Mouse (Mus musculus) skeletal muscle tissue, adult 2 months (tissue): Measurements from ENCODE around the gene Notch2.

Experiments used
- DNase-seq: peaks from one replicate; pipeline ENCODE4 v3.0.0-alpha.2; 2012; ENCODE audit warnings: low read depth, low spot score

Gene Notch2

DNA sequence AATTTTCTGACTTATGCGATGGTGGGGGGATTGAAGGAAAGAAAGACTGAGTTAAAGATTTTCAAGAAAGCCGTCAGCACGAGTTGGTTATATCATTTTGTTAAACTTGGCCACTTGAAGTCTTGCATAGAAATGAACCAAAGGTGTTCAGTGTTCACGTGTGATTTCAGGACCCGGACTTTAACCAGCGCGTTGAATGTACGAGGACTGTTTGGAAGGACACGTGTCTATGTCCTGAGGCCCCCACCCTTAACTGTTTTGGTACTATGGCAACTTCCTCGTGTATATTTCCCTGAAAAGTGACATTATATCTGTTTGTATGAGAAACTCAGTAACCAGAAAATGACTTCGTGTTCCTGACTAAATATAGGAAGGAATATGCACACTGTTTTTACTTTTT, 136.6 kb downstream of the Notch2 start:
- DNase-seq: no peak

DNA sequence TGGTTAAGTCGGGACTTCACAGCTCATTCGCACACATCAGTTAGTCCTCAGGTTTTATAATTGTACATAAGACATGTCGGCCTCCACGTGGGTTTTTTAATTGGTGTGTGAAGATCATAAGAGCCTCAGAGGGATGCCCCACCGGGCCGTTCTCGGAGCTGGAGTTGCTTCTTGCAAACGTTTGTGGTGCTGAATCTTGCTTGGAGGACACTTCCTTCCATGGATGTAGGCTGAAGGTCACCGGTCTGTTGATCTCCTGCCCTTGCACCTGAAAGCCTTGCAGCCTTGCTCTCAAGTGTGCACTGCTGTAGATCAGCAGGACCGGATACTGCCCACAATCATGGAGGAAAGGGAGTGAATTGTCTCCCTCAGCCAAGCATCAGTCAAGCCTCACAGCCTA, 137.7 kb downstream of the Notch2 start:
- no peak for DNase-seq

DNA sequence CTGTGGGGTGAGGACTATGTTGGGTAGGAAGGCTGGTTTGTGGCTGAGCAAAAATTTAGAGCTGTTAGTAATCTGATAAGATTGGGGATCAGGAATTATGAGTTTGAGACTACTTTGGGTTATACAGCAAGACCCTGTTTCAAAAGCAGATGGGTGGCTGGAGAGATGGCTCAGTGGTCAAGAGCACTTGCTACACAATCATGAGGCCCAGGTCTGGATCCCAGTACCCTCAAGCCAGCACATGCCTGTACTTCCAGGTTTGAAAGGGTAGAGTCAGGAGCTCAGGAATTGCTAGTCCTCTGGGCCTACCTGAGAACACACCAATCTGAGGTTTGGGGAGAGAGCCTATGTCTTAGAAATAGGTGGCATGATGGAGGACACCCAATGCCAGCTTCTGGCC, 140.1 kb downstream of the Notch2 start:
- no peak for DNase-seq

DNA sequence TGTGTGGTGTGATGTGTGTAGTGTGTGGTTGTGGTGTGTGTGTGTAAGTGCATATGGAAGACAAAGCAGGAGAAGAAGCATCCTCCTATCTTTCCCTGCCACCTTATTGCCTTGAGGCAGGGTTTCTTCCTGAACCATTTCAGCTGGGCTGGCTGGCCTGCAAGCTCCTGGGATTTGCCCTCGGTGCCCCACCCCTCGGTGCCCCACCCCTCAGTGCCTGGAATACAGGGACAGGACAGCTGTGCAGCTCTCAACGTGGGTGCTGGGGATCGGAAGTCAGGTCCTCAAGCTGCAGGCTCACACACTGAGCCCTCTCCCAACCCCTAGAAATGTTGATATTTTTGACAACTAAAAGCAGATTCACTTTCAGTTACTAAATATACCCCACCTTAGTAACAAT, 142.8 kb downstream of the Notch2 start:
- no peak for DNase-seq

DNA sequence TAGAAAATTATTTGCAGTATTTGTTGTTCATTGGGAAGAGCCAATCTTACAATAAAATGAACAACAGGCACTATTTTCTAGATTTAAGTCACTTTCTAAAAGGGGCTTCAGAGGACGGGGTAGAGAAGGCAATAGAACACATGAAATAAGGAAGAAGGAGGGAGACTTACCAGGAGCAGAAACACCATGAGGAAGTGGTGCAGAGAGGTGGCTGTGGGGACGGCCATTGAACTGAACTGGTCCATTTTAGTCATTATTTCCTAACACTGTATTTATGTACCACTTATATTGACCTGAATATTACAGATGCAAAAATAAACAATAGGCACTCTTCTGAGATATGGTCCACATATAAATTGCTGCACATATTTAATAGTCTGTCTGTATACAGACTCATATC, 143.7 kb downstream of the Notch2 start:
- DNase-seq: no peak

DNA sequence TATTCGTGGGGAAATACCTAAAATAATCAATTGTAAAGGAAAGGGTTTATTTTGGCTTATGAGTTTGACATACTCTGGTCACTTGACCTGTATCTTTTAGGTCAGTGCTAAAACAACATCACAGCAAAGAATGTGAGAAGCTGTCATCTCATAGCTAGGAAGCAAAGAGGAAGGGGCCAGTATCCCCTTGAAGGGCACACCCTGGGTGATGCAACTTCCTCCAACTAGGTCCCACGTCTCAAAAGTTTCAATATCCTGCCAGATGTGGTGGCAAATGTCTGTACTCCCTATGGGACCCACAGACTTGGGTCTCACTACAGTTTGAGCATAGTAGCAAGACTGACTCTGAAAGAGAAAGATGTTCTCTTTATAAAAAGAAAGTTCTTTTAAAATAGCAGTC, 144.3 kb downstream of the Notch2 start:
- no peak for DNase-seq

DNA sequence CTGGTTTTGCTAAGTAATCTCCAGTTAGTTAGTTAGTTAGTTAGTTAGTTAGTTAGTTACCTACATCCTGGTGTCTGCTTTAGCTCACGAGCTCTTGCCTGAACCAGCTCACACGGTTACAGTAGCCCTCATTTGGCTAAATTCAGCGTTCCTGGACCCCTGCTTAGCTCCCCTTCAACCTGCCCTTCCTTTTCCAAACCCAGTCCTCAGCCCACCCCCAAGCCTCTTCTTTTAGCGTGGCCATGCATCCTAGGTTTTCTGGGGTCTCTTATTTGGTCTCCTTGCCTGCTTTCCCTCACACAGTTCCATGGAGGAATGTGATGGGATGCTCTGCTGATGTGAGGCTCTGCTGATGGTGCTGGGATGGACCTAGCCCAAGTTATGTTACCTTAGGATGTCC, 145.3 kb downstream of the Notch2 start:
- DNase-seq: no peak

DNA sequence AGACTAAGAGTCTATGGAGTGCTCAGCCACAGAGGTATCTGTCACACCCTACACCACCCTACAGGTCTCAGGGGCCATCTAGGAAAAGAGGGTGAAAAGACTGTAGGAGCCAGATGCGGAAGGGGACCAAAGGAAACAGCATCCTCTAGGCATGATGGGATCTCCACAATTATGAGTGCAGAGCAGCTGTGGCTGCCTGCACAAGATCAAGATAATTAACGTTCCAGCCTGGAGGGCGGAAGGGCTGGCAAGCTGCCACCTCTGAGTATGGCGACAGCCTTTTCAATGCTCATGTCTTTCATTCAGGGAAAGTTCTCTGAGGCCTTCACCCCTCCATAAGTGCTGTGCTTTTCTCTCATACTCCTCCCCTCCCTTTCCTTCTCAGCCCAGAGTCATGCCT, 146.0 kb downstream of the Notch2 start:
- DNase-seq: no peak

DNA sequence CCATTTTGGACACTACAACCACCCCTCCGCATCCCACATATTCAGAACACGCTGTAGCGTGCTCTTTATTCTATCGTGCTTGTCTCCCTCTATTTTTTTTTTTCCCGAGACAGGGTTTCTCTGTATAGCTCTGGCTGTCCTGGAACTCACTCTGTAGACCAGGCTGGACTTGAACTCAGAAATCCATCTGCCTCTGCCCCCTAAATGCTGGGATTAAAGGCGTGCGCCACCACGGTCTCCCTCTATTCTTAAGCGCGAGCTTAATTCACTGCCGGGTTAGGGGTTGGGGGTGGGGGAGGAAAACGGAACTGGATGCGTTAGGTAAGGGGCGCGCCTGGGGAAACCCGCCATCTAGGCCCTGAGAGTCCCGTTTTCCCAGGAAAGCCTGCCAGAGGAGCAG, 147.0 kb downstream of the Notch2 start, which contains the start of gene Adam30:
TSS of gene Adam30 (plus strand) at position 301 of the 400 bp plus-strand sequence.
- DNase-seq: no peak

DNA sequence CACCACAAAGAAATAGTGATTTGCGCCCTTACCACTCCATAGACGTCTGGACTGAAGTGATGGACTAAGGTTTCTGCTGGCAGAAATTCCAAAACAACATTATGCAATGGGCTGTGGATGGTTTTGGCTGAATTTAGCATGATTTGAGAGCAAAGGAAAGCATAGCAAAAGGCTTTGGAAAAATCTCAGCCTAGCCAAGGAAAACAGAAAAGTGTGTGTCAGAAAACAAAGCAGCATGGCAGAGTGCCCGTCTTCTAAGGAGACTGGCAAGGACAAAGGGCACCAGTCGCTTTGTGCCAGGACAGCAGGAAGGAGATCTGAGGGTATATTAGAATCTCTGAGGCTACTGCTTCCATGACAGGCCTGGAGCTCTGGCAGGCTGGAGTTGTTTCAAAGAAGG, 165.0 kb downstream of the Notch2 start:
- DNase-seq: peak; percentile 20

DNA sequence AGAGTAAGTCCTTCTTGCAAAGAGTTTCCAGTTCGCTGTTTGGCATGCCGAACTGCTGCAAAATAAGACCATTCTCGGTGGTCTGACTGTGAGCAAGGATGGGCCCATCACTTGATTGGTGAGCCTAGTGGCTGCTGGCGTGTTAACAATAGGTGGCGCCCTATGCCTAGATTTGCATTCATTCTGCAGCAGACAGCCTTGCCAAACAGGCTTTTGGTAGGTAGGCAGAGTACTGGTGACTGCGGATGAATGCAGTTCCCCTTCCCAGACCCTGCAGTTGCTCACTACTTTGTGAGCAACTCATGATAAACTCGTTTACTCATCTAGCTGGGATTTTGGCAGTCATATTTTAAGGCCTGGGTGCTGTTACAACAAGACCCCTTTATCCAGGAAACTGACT, 167.5 kb downstream of the Notch2 start:
- no peak for DNase-seq

DNA sequence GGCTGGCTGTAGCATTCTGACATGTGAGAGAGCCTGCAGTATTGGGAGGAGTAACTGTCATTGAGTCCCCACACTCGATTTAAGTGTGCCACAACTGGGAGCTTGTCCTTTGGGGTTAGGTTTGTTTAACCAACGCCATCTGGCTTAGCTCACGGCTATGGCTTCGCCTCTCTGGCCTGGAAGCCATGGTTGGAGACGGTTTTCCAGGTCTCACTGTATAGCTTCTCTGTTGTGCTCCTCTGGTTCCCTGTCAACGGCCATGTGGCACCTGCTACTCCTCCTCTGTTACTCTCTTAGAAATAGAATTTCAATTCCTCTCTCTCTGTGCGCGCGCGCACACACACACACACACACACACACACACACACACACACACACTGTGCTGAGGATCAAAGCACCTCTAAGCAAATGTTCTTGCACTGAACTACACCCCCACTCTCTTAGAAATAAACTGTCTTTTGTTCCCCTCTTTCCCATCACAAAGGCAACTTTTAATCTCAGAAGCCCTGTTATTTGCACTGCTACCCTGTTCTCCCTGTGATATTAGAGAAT, 171.9 kb downstream of the Notch2 start:
- DNase-seq: no peak

DNA sequence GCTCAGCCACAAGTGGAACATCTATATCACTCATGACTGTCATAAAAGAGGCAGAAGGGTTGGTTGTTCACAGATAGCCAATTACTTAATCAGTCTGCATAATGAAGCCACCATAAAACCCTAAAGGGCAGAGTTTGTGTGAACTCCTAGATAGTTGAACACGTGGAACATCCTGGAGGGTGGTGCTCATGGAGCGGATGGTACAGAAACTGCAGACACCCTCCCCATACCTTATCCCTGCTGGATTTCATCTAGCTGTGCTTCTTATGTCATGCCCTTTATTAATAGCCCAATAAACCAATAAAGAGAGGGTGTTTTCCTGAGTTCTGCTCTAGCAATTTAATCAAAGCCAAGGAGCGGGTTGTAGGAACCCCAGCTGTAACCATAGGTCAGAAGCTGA, 174.4 kb downstream of the Notch2 start:
- DNase-seq: no peak

DNA sequence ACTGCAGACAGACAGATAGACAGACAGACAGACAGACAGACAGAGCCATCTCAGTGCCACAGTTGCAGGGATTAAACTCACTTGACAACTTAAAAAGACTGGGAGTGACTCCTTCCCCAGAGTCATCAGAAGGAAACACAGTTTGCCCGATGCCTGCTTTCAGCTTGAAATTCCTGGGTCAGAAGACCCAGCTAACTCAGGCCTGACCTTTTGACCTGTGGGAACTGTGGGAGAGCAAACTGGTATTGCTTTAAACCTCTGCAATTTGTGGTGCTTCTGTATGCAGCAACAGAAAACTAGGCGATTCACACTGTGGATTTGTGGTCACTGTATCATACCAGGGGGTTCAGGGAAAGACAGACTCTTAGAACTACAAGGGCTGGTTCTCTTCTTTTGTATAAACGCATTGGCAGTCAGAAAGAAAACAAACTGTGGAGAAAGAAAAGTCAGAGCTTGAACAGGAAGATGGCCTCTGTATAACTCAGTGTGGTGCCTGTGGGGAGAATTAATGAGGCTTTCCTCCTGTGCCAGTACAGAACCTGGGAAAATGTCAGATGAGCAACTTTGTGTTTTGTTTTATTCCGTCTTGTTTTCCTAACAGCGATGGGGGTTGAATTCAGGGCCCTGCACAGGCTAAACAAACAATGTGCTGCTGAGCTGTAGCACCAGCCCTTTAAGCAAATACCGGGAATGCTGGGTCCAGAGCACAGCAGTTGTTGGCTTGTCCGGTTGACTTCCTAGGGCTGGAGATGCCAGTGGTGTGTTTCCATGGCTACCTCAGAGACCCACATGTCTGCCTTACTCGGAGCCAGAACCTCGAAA, 184.6 kb downstream of the Notch2 start:
- DNase-seq: no peak

DNA sequence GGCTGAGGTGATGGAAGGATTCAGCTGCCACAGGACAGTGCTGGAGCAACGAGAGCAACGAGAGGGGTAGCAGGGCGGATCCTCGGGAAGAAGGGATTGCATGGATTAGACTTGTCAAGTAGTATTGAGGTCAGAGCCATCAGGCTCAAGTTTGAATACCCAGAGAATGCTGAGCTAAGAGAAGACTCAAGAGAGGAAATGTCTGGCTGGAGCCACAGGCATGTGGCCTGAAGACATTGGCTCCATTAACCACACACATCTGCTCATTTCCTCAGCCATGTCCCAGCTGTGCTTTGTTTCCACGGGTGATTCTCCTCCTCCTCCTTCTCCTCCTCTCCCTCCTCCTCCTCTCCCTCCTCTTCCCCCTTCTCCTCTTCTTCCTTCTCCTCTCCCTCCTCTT, 186.4 kb downstream of the Notch2 start:
- DNase-seq: peak; percentile 19
